Mouse (Mus musculus) thymus, postnatal 0 days (tissue): ENCODE results near the gene Samd4. TPM values are rescaled to one million over a fixed set of nuclear protein-coding genes. Genes with fewer than 3 reads are reported as not detected.

Source experiments
- DNase-seq: peaks from one replicate; pipeline ENCODE4 v3.0.0-alpha.2; 2015; ENCODE audit warnings: low spot score
- polyA plus RNA-seq: library from polyadenylated mRNA; unstranded; fragments of >200 nt; fragmentation: Nextera tagmentation; extraction: Ambion mirVana; gene quantifications from 2 replicates; pipeline ENCODE4 v1.2.1, GENCODE M21; 2015

Gene Samd4
- polyA plus RNA-seq, 1 experiment from 2014 or later: 0.51 TPM

GRCm38 (mm10) chr14:46952264-46952663, 69.6 kb downstream of the Samd4 start:
- DNase-seq: no peak

- no peak for DNase-seq
Measured at GRCm38 (mm10) chr14:46955109-46955508, 72.5 kb downstream of the Samd4 start.

GRCm38 (mm10) chr14:46955574-46956043, 73.0 kb downstream of the Samd4 start:
- no peak for DNase-seq

- no peak for DNase-seq
Measured at GRCm38 (mm10) chr14:46956121-46956520, 73.5 kb downstream of the Samd4 start.

GRCm38 (mm10) chr14:46959166-46959721, 76.6 kb downstream of the Samd4 start:
- DNase-seq: no peak

- no peak for DNase-seq
Measured at GRCm38 (mm10) chr14:46959831-46960230, 77.2 kb downstream of the Samd4 start.

GRCm38 (mm10) chr14:46962832-46963231, 80.2 kb downstream of the Samd4 start:
- no peak for DNase-seq

GRCm38 (mm10) chr14:46964074-46964872, 81.6 kb downstream of the Samd4 start:
- no peak for DNase-seq

- DNase-seq: no peak
Measured at GRCm38 (mm10) chr14:46966206-46966605, 83.6 kb downstream of the Samd4 start.

- DNase-seq: no peak
Measured at GRCm38 (mm10) chr14:46968046-46968445, 85.4 kb downstream of the Samd4 start.

- no peak for DNase-seq
Measured at GRCm38 (mm10) chr14:46970673-46971072, 88.0 kb downstream of the Samd4 start.

- DNase-seq: no peak
Measured at GRCm38 (mm10) chr14:46971802-46972201, 89.1 kb downstream of the Samd4 start.

- no peak for DNase-seq
Measured at GRCm38 (mm10) chr14:46974874-46975273, 92.2 kb downstream of the Samd4 start.

- DNase-seq: no peak
Measured at GRCm38 (mm10) chr14:46975969-46976368, 93.3 kb downstream of the Samd4 start.

GRCm38 (mm10) chr14:46976712-46977111, 94.1 kb downstream of the Samd4 start:
- DNase-seq: no peak

- no peak for DNase-seq
Measured at GRCm38 (mm10) chr14:46977660-46978059, 95.0 kb downstream of the Samd4 start.

GRCm38 (mm10) chr14:46979172-46979571, 96.5 kb downstream of the Samd4 start:
- DNase-seq: no peak

- peak; percentile 11 for DNase-seq
Measured at GRCm38 (mm10) chr14:46980736-46981438, 98.2 kb downstream of the Samd4 start.

GRCm38 (mm10) chr14:46982106-46982505, 99.5 kb downstream of the Samd4 start:
- DNase-seq: no peak

- no peak for DNase-seq
Measured at GRCm38 (mm10) chr14:46984542-46985125, 102.0 kb downstream of the Samd4 start.

- no peak for DNase-seq
Measured at GRCm38 (mm10) chr14:46989694-46990093, 107.0 kb downstream of the Samd4 start.

- DNase-seq: no peak
Measured at GRCm38 (mm10) chr14:46990450-46990849, 107.8 kb downstream of the Samd4 start.
